Mouse (Mus musculus) layer of hippocampus, adult 9-11 months (tissue): ENCODE results near the gene Sele.

Experiments used
- DNase-seq: peaks from one replicate; pipeline ENCODE4 v3.0.0; 2022

The Sele gene

GRCm38 (mm10) chr1:164073091-164073490, 25.1 kb downstream of the Sele start:
- no peak for DNase-seq

GRCm38 (mm10) chr1:164073803-164074202, 25.8 kb downstream of the Sele start:
- DNase-seq = no peak

GRCm38 (mm10) chr1:164074606-164075140, 26.6 kb downstream of the Sele start:
- DNase-seq = no peak

- DNase-seq = no peak
These were observed 27.4 kb downstream of the Sele start for GRCm38 (mm10) chr1:164075416-164075815.

- no peak for DNase-seq
These were observed 28.4 kb downstream of the Sele start for GRCm38 (mm10) chr1:164076441-164076840.

- no peak for DNase-seq
These were observed 29.0 kb downstream of the Sele start for GRCm38 (mm10) chr1:164077031-164077430.

- DNase-seq = no peak
These were observed 30.3 kb downstream of the Sele start for GRCm38 (mm10) chr1:164078323-164078741.

GRCm38 (mm10) chr1:164079091-164079490, 31.1 kb downstream of the Sele start:
- DNase-seq = no peak

- no peak for DNase-seq
These were observed 35.0 kb downstream of the Sele start for GRCm38 (mm10) chr1:164083046-164083445.

GRCm38 (mm10) chr1:164086797-164087196, 38.8 kb downstream of the Sele start:
- no peak for DNase-seq

GRCm38 (mm10) chr1:164087872-164088271, 39.8 kb downstream of the Sele start:
- DNase-seq = no peak

GRCm38 (mm10) chr1:164096780-164097179, 48.7 kb downstream of the Sele start:
- DNase-seq = no peak

GRCm38 (mm10) chr1:164097911-164098310, 49.9 kb downstream of the Sele start:
- DNase-seq = no peak

GRCm38 (mm10) chr1:164098372-164098771, 50.3 kb downstream of the Sele start:
- DNase-seq = peak; percentile 31
